Mouse (Mus musculus): Measurements from ENCODE around the gene Vash2. TPM values are rescaled to one million over a fixed set of nuclear protein-coding genes. Genes with fewer than 3 reads are reported as not detected.
A peak's percentile ranks its signal among the peaks of the same experiment; 100 is the strongest.

Vash2 gene
- polyA plus RNA-seq, 1 experiment from 2014 or later, result 50.6 TPM

- Histone ChIP-seq H3K4me1 (ENCODE audit: control insufficient read depth, insufficient read depth, low read length) (peaks cover 50% of the 10 kb centered on the region), H3K9me3 (replicated peaks; ENCODE audit: control insufficient read depth, low read length) (no peaks in the 10 kb centered on the region), H3K27me3 (ENCODE audit: control insufficient read depth, insufficient read depth, low read length) (no peaks in the 10 kb centered on the region), H3K9ac (ENCODE audit: low read length) (no peak overlapping the region), H3K4me2 (ENCODE audit: low read depth, low read length) (no peak overlapping the region), H3K4me3 (ENCODE audit: low read length) (no peak overlapping the region), H3K27ac (ENCODE audit: low read length) (no peak overlapping the region), H3K36me3 (ENCODE audit: control insufficient read depth, insufficient read depth) (no peaks in the 10 kb centered on the region; the same call in 1 of the 2 replicates)
- no peak for ATAC-seq (replicated peaks; ENCODE audit: extremely low read depth, insufficient read depth, low FRiP score)
- WGBS, result 91% methylated on average over 7 of the region's 7 CpGs
Observed at GRCm38 (mm10) chr1:190968010-190968409, 11.1 kb downstream of the Vash2 start.

DNA sequence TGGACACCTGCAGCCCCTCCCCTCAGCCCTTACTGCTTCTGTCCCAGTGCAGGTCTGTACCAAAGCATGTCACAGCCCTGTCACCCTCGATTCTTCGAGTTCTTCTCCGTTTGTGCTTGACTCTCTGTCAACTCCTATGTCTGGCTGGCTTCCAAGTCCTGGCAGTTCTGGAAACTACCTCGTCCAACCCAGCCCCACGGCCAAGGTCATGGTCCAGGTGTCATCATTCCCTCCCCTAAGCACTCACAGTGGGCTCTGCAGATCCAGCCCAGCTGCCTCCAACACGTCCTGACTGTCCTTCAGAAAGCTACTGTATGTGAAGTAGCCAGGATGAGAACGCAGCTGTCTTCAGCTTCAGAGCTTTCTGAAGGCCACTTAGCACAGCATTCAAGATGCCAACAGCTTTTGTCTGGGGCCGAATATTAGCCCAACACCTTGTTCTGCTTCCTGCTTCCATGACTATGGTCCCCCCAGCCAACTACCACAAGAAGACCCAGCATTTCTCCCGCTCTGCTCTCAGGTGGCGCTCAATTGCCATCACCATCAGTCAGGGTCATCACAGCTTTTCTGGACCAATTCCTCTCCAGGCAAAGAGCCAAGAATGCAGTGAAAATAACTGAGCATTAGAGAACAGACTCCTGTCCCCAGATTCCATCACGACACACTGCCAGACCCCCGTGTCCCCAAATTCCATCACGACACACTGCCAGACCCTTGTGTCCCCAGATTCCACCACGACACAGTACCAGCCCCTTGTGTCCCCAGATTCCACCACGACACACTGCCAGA, 13.9 kb downstream of the Vash2 start:
- ATAC-seq (replicated peaks; ENCODE audit: extremely low read depth, insufficient read depth, low FRiP score), result peak; percentile 42; the same call in 1 of the 2 replicates
- 36% methylated on average over 15 of the region's 15 CpGs for WGBS
- no peak overlapping the region for H3K9ac ChIP-seq (ENCODE audit: low read length)

DNA sequence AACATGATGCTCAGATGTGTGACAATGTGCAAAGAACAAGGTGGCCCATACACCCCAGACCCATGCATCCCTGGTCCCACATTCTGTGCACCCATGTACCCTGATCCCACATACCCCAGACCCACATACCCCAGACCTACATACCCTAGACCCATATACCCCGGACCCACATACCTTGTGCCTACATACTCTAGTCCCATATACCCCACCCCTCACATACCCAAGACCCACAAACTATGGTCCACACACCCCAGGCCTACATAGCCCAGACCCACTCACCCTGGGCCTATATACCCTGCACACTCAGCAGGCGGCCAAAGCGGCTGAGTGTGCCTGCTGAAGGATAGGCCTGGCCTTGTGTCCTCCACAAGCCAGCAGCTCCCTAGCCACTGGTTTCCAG, 16.3 kb downstream of the Vash2 start:
- H3K36me3 ChIP-seq (ENCODE audit: control insufficient read depth, insufficient read depth), result peaks cover 11% of the 10 kb centered on the region
- H3K27me3 ChIP-seq (ENCODE audit: control insufficient read depth, insufficient read depth, low read length), result no peaks in the 10 kb centered on the region
- H3K9ac ChIP-seq (ENCODE audit: low read length), result no peak overlapping the region

More for the DNA sequence above, 13.9 kb downstream of the Vash2 start:
- H3K4me2 ChIP-seq (ENCODE audit: low read depth, low read length), result no peak overlapping the region
- no peaks in the 10 kb centered on the region for H3K9me3 ChIP-seq (replicated peaks; ENCODE audit: control insufficient read depth, low read length)
- no peaks in the 10 kb centered on the region for H3K27me3 ChIP-seq (ENCODE audit: control insufficient read depth, insufficient read depth, low read length)
- no peak overlapping the region for H3K4me3 ChIP-seq (ENCODE audit: low read length)
- peak overlapping the region; percentile 81 for H3K27ac ChIP-seq (ENCODE audit: low read length)
- peaks cover 33% of the 10 kb centered on the region for H3K4me1 ChIP-seq (ENCODE audit: control insufficient read depth, insufficient read depth, low read length)
- no peaks in the 10 kb centered on the region for H3K36me3 ChIP-seq (ENCODE audit: control insufficient read depth, insufficient read depth)

GRCm38 (mm10) chr1:190958821-190959220, 20.3 kb downstream of the Vash2 start:
- H3K4me1 ChIP-seq (ENCODE audit: control insufficient read depth, insufficient read depth, low read length), result peaks cover 17% of the 10 kb centered on the region
- WGBS, result 45% methylated on average over 5 of the region's 5 CpGs

More for the DNA sequence above, 16.3 kb downstream of the Vash2 start:
- no peak for ATAC-seq (replicated peaks; ENCODE audit: extremely low read depth, insufficient read depth, low FRiP score)
- Histone ChIP-seq H3K4me3 (ENCODE audit: low read length) (no peak overlapping the region), H3K4me1 (ENCODE audit: control insufficient read depth, insufficient read depth, low read length) (peaks cover 26% of the 10 kb centered on the region), H3K4me2 (ENCODE audit: low read depth, low read length) (no peak overlapping the region), H3K27ac (ENCODE audit: low read length) (no peak overlapping the region), H3K9me3 (replicated peaks; ENCODE audit: control insufficient read depth, low read length) (no peaks in the 10 kb centered on the region)
- 86% methylated on average over 3 of the region's 3 CpGs for WGBS

GRCm38 (mm10) chr1:190953009-190953408, 26.1 kb downstream of the Vash2 start:
- Histone ChIP-seq H3K9ac (ENCODE audit: low read length) (peak overlapping the region; percentile 49), H3K4me1 (ENCODE audit: control insufficient read depth, insufficient read depth, low read length) (peaks cover 34% of the 10 kb centered on the region), H3K4me2 (ENCODE audit: low read depth, low read length) (peak overlapping the region; percentile 39), H3K4me3 (ENCODE audit: low read length) (no peak overlapping the region), H3K27me3 (ENCODE audit: control insufficient read depth, insufficient read depth, low read length) (no peaks in the 10 kb centered on the region), H3K36me3 (ENCODE audit: control insufficient read depth, insufficient read depth) (peaks cover 37% of the 10 kb centered on the region), H3K9me3 (replicated peaks; ENCODE audit: control insufficient read depth, low read length) (no peaks in the 10 kb centered on the region), H3K27ac (ENCODE audit: low read length) (peak overlapping the region; percentile 96)
- peak; percentile 89 for ATAC-seq (replicated peaks; ENCODE audit: extremely low read depth, insufficient read depth, low FRiP score)
- WGBS, result 37% methylated on average over 3 of the region's 3 CpGs

More at GRCm38 (mm10) chr1:190958821-190959220, 20.3 kb downstream of the Vash2 start:
- no peak overlapping the region for H3K9ac ChIP-seq (ENCODE audit: low read length)
- peaks cover 34% of the 10 kb centered on the region for H3K36me3 ChIP-seq (ENCODE audit: control insufficient read depth, insufficient read depth)
- H3K9me3 ChIP-seq (replicated peaks; ENCODE audit: control insufficient read depth, low read length), result no peaks in the 10 kb centered on the region
- ATAC-seq (replicated peaks; ENCODE audit: extremely low read depth, insufficient read depth, low FRiP score), result no peak
- H3K4me2 ChIP-seq (ENCODE audit: low read depth, low read length), result no peak overlapping the region
- H3K4me3 ChIP-seq (ENCODE audit: low read length), result no peak overlapping the region
- no peaks in the 10 kb centered on the region for H3K27me3 ChIP-seq (ENCODE audit: control insufficient read depth, insufficient read depth, low read length)
- peak overlapping the region; percentile 67 for H3K27ac ChIP-seq (ENCODE audit: low read length)

DNA sequence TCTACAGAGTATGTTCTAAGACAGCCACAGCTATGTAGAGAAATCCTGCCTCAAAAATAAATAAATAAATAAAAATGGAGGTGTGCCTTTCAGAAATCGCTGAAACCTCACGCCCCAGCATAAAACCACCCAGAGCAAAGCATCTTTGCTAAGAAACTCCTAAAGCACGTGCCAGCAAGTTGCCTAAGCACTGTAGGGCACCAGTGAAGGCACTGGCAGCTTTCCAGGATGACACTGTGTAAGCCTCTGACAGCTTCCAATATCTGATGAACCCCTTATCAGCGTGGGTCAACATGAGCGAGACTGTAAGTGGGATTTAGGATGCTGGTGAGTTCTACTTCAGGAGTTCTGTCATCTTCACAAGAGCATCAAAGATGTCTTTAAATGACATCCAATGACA, 28.1 kb downstream of the Vash2 start:
- H3K36me3 ChIP-seq (ENCODE audit: control insufficient read depth, insufficient read depth), result peaks cover 25% of the 10 kb centered on the region
- H3K27ac ChIP-seq (ENCODE audit: low read length), result no peak overlapping the region
- ATAC-seq (replicated peaks; ENCODE audit: extremely low read depth, insufficient read depth, low FRiP score), result no peak
- peaks cover 34% of the 10 kb centered on the region for H3K4me1 ChIP-seq (ENCODE audit: control insufficient read depth, insufficient read depth, low read length)
- no peaks in the 10 kb centered on the region for H3K27me3 ChIP-seq (ENCODE audit: control insufficient read depth, insufficient read depth, low read length)
- no peak overlapping the region for H3K4me3 ChIP-seq (ENCODE audit: low read length)
- WGBS, result 65% methylated on average over 5 of the region's 5 CpGs
- H3K9ac ChIP-seq (ENCODE audit: low read length), result no peak overlapping the region
- H3K9me3 ChIP-seq (replicated peaks; ENCODE audit: control insufficient read depth, low read length), result no peaks in the 10 kb centered on the region
- no peak overlapping the region for H3K4me2 ChIP-seq (ENCODE audit: low read depth, low read length)

DNA sequence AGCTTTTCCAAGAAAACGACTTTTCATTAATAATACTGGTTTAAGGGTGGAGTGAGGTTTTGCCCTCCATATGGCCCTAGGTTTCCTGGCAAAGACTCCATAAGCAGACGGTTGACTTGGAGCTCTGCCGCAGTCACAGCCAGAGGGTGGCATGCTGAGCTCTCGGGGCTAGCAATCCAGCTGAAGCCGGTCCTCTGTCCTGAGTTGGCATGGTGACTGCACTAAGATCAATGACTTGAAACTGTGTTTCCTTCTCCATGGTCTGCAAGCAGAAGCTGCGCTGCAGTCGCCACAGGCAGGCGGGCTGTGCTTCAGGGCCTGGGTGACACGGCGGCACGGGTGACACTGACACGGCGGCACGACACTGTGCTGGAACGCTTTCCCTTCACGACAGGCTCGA, 30.2 kb downstream of the Vash2 start:
- peaks cover 21% of the 10 kb centered on the region for H3K36me3 ChIP-seq (ENCODE audit: control insufficient read depth, insufficient read depth)

GRCm38 (mm10) chr1:190948439-190948838, 30.7 kb downstream of the Vash2 start:
- Histone ChIP-seq H3K9ac (ENCODE audit: low read length) (no peak overlapping the region), H3K4me2 (ENCODE audit: low read depth, low read length) (no peak overlapping the region), H3K4me1 (ENCODE audit: control insufficient read depth, insufficient read depth, low read length) (peaks cover 19% of the 10 kb centered on the region), H3K36me3 (ENCODE audit: control insufficient read depth, insufficient read depth) (peaks cover 25% of the 10 kb centered on the region), H3K9me3 (replicated peaks; ENCODE audit: control insufficient read depth, low read length) (no peaks in the 10 kb centered on the region), H3K4me3 (ENCODE audit: low read length) (no peak overlapping the region), H3K27ac (ENCODE audit: low read length) (no peak overlapping the region), H3K27me3 (ENCODE audit: control insufficient read depth, insufficient read depth, low read length) (no peaks in the 10 kb centered on the region)
- WGBS, result 79% methylated on average over 7 of the region's 7 CpGs
- no peak for ATAC-seq (replicated peaks; ENCODE audit: extremely low read depth, insufficient read depth, low FRiP score)

More for the DNA sequence above, 30.2 kb downstream of the Vash2 start:
- H3K4me3 ChIP-seq (ENCODE audit: low read length), result no peak overlapping the region
- no peak for ATAC-seq (replicated peaks; ENCODE audit: extremely low read depth, insufficient read depth, low FRiP score)
- H3K4me2 ChIP-seq (ENCODE audit: low read depth, low read length), result no peak overlapping the region
- no peaks in the 10 kb centered on the region for H3K9me3 ChIP-seq (replicated peaks; ENCODE audit: control insufficient read depth, low read length)
- no peak overlapping the region; the same call in 1 of the 2 replicates for H3K27ac ChIP-seq (ENCODE audit: low read length)
- H3K4me1 ChIP-seq (ENCODE audit: control insufficient read depth, insufficient read depth, low read length), result peaks cover 23% of the 10 kb centered on the region
- no peaks in the 10 kb centered on the region for H3K27me3 ChIP-seq (ENCODE audit: control insufficient read depth, insufficient read depth, low read length)
- no peak overlapping the region for H3K9ac ChIP-seq (ENCODE audit: low read length)
- 85% methylated on average over 17 of the region's 17 CpGs for WGBS

DNA sequence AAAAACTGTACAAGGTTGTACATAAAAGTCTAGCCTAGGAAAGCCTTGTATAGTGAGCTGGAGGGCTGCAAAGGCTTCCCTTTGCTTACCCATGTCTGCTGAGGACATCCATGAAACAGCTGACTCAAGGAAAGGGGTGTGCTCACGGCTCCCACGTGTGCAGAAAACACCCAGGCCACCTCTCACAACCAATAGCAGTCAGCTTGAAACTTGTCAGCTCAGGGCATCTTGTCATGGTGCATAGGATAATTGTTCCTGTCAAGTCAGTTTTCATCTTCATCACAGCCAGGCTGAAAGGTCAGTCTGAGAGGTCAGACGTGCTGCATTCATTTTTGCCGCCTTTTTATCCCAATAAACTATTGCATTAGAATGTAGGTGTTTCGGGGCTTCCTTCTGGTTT, 31.1 kb downstream of the Vash2 start:
- no peak overlapping the region for H3K9ac ChIP-seq (ENCODE audit: low read length)
- H3K9me3 ChIP-seq (replicated peaks; ENCODE audit: control insufficient read depth, low read length), result no peaks in the 10 kb centered on the region
- no peaks in the 10 kb centered on the region for H3K27me3 ChIP-seq (ENCODE audit: control insufficient read depth, insufficient read depth, low read length)
- no peak overlapping the region for H3K4me3 ChIP-seq (ENCODE audit: low read length)
- H3K4me2 ChIP-seq (ENCODE audit: low read depth, low read length), result no peak overlapping the region
- ATAC-seq (replicated peaks; ENCODE audit: extremely low read depth, insufficient read depth, low FRiP score), result no peak
- H3K36me3 ChIP-seq (ENCODE audit: control insufficient read depth, insufficient read depth), result peaks cover 28% of the 10 kb centered on the region
- H3K27ac ChIP-seq (ENCODE audit: low read length), result no peak overlapping the region
- 77% methylated on average over 5 of the region's 5 CpGs for WGBS
- H3K4me1 ChIP-seq (ENCODE audit: control insufficient read depth, insufficient read depth, low read length), result peaks cover 15% of the 10 kb centered on the region; the same call in 1 of the 2 replicates
